Mouse (Mus musculus) intestine, embryonic 15.5 days (tissue): ENCODE results near the gene Fis1. TPM values are rescaled to one million over a fixed set of nuclear protein-coding genes. Genes with fewer than 3 reads are reported as not detected.
"Not testable (repeated sequence)": the region's sequence is repeated elsewhere in the genome, so short reads cannot be mapped to it uniquely, and the experiment has no call there.

Source experiments
- ATAC-seq: fragments of 200-750 bp; cut with Nextera tagmentation; 2 replicates; pipeline ENCODE4 v1.8.0; 2017; ENCODE audit warnings: moderate TSS enrichment, moderate library complexity
- H3K27ac ChIP-seq: fragments of 300-500 bp; sonication (generic); 2 replicates; pipeline ENCODE4 v1.5.1; 2015; ENCODE audit warnings: mild to moderate bottlenecking, inconsistent platforms
- H3K27me3 ChIP-seq: fragments of 300-500 bp; sonication (generic); replicated peaks from 2 replicates; pipeline ENCODE4 v1.6.1; 2015; ENCODE audit warnings: inconsistent platforms
- H3K36me3 ChIP-seq: fragments of 300-500 bp; sonication (generic); 2 replicates; pipeline ENCODE4 v1.6.1; 2015; ENCODE audit warnings: inconsistent platforms
- H3K4me1 ChIP-seq: fragments of 300-500 bp; sonication (generic); replicated peaks from 2 replicates; pipeline ENCODE4 v1.6.1; 2015; ENCODE audit warnings: inconsistent platforms
- H3K4me2 ChIP-seq: fragments of 300-500 bp; sonication (generic); replicated peaks from 2 replicates; pipeline ENCODE4 v1.6.1; 2015; ENCODE audit warnings: mild to moderate bottlenecking, inconsistent platforms
- H3K4me3 ChIP-seq: fragments of 300-500 bp; sonication (generic); replicated peaks from 2 replicates; pipeline ENCODE4 v1.5.1; 2015; ENCODE audit warnings: inconsistent platforms
- H3K9ac ChIP-seq: fragments of 300-500 bp; sonication (generic); 2 replicates; pipeline ENCODE4 v1.6.1; 2015; ENCODE audit warnings: inconsistent platforms
- H3K9me3 ChIP-seq: fragments of 300-500 bp; sonication (generic); 2 replicates; pipeline ENCODE4 v1.6.1; 2016; ENCODE audit warnings: inconsistent platforms
- WGBS: fragments of 180-500 bp; shearing (Covaris S2); methylation state at CpG from one replicate; pipeline ENCODE4 v1.1.7; 2015; 5-methylcytosine and 5-hydroxymethylcytosine counted together
- polyA plus RNA-seq: library from polyadenylated mRNA; unstranded; fragments of >200 nt; fragmentation: Nextera tagmentation; extraction: Ambion mirVana; gene quantifications from 2 replicates; pipeline ENCODE4 v1.2.1, GENCODE M21; 2015

Gene Fis1
- polyA plus RNA-seq, 1 experiment from 2014 or later, result 258 TPM

GRCm38 (mm10) chr5:136923751-136924478 lies 29.2 kb upstream of the Fis1 start:
- ATAC-seq, result peak; percentile 90

GRCm38 (mm10) chr5:136929073-136929472 lies 24.0 kb upstream of the Fis1 start:
- Histone ChIP-seq H3K27ac (no peak overlapping the region), H3K36me3 (no peaks in the 10 kb centered on the region; the same call in 1 of the 2 replicates), H3K27me3 (no peaks in the 10 kb centered on the region), H3K9ac (no peak overlapping the region), H3K4me1 (peaks cover 8% of the 10 kb centered on the region; the same call in 1 of the 2 replicates), H3K9me3 (no peaks in the 10 kb centered on the region), H3K4me2 (no peak overlapping the region), H3K4me3 (no peak overlapping the region)
- WGBS, result 16% methylated on average over 4 of the region's 4 CpGs
- peak; percentile 84 for ATAC-seq

More at GRCm38 (mm10) chr5:136923751-136924478, 29.2 kb upstream of the Fis1 start:
- 0 out of 2 replicates have a peak overlapping the region, but pooled peaks have one; percentile 5 for H3K4me2 ChIP-seq
- no peaks in the 10 kb centered on the region for H3K27me3 ChIP-seq
- WGBS, result 50% methylated on average over 7 of the region's 7 CpGs
- H3K9me3 ChIP-seq, result no peaks in the 10 kb centered on the region
- H3K4me3 ChIP-seq, result no peak overlapping the region
- H3K4me1 ChIP-seq, result peaks cover 9% of the 10 kb centered on the region; the same call in 1 of the 2 replicates
- no peak overlapping the region for H3K9ac ChIP-seq
- no peaks in the 10 kb centered on the region; the same call in 1 of the 2 replicates for H3K36me3 ChIP-seq
- peak overlapping the region; percentile 49 for H3K27ac ChIP-seq

GRCm38 (mm10) chr5:136931896-136932295 lies 21.2 kb upstream of the Fis1 start:
- Histone ChIP-seq H3K36me3 (no peaks in the 10 kb centered on the region), H3K4me3 (no peak overlapping the region), H3K27ac (no peak overlapping the region), H3K4me1 (0 out of 2 replicates have a peak, but pooled peaks cover 5% of the 10 kb centered on the region), H3K4me2 (no peak overlapping the region), H3K9ac (no peak overlapping the region), H3K9me3 (no peaks in the 10 kb centered on the region), H3K27me3 (no peaks in the 10 kb centered on the region)
- no peak for ATAC-seq
- 85% methylated on average over 14 of the region's 14 CpGs for WGBS

GRCm38 (mm10) chr5:136932956-136933355 lies 20.1 kb upstream of the Fis1 start:
- 80% methylated on average over 5 of the region's 5 CpGs for WGBS
- H3K4me3 ChIP-seq, result no peak overlapping the region
- no peak overlapping the region for H3K9ac ChIP-seq
- 0 out of 2 replicates have a peak, but pooled peaks cover 5% of the 10 kb centered on the region for H3K4me1 ChIP-seq
- no peaks in the 10 kb centered on the region for H3K27me3 ChIP-seq
- H3K4me2 ChIP-seq, result no peak overlapping the region
- no peak overlapping the region for H3K27ac ChIP-seq
- no peaks in the 10 kb centered on the region for H3K9me3 ChIP-seq
- no peaks in the 10 kb centered on the region for H3K36me3 ChIP-seq
- no peak for ATAC-seq

GRCm38 (mm10) chr5:136933930-136934329 lies 19.1 kb upstream of the Fis1 start:
- H3K27me3 ChIP-seq, result no peaks in the 10 kb centered on the region
- no peak overlapping the region for H3K27ac ChIP-seq
- no peaks in the 10 kb centered on the region for H3K9me3 ChIP-seq
- H3K4me3 ChIP-seq, result no peak overlapping the region
- 0 out of 2 replicates have a peak, but pooled peaks cover 5% of the 10 kb centered on the region for H3K4me1 ChIP-seq
- no peak overlapping the region for H3K4me2 ChIP-seq
- H3K9ac ChIP-seq, result no peak overlapping the region
- H3K36me3 ChIP-seq, result no peaks in the 10 kb centered on the region
- no peak for ATAC-seq
- WGBS, result 84% methylated on average over 6 of the region's 6 CpGs

- H3K27ac ChIP-seq, result no peak overlapping the region
- H3K36me3 ChIP-seq, result no peaks in the 10 kb centered on the region
- 68% methylated on average over 7 of the region's 7 CpGs for WGBS
- ATAC-seq, result no peak
- H3K27me3 ChIP-seq, result no peaks in the 10 kb centered on the region
- no peaks in the 10 kb centered on the region for H3K4me1 ChIP-seq
- H3K9me3 ChIP-seq, result no peaks in the 10 kb centered on the region
- no peak overlapping the region for H3K9ac ChIP-seq
- H3K4me3 ChIP-seq, result no peak overlapping the region
- no peak overlapping the region for H3K4me2 ChIP-seq
Observed at GRCm38 (mm10) chr5:136935905-136936695, 17.0 kb upstream of the Fis1 start.

GRCm38 (mm10) chr5:136936750-136937149 lies 16.3 kb upstream of the Fis1 start:
- H3K4me1 ChIP-seq, result no peaks in the 10 kb centered on the region
- no peak for ATAC-seq
- H3K9ac ChIP-seq, result no peak overlapping the region
- no peak overlapping the region for H3K27ac ChIP-seq
- WGBS, result 84% methylated on average over 6 of the region's 6 CpGs
- no peak overlapping the region for H3K4me2 ChIP-seq
- no peaks in the 10 kb centered on the region for H3K27me3 ChIP-seq
- no peak overlapping the region for H3K4me3 ChIP-seq
- no peaks in the 10 kb centered on the region for H3K36me3 ChIP-seq
- H3K9me3 ChIP-seq, result no peaks in the 10 kb centered on the region

GRCm38 (mm10) chr5:136937621-136938020 lies 15.5 kb upstream of the Fis1 start:
- Histone ChIP-seq H3K36me3 (no peaks in the 10 kb centered on the region), H3K9me3 (no peaks in the 10 kb centered on the region), H3K4me1 (no peaks in the 10 kb centered on the region), H3K9ac (no peak overlapping the region), H3K4me3 (no peak overlapping the region), H3K27me3 (no peaks in the 10 kb centered on the region), H3K27ac (no peak overlapping the region), H3K4me2 (no peak overlapping the region)
- 85% methylated on average over 5 of the region's 5 CpGs for WGBS
- ATAC-seq, result no peak

GRCm38 (mm10) chr5:136939284-136939683 lies 13.8 kb upstream of the Fis1 start:
- Histone ChIP-seq H3K27ac (no peak overlapping the region), H3K4me3 (no peak overlapping the region), H3K9me3 (no peaks in the 10 kb centered on the region), H3K36me3 (no peaks in the 10 kb centered on the region), H3K9ac (no peak overlapping the region), H3K4me1 (no peaks in the 10 kb centered on the region), H3K27me3 (no peaks in the 10 kb centered on the region), H3K4me2 (no peak overlapping the region)
- ATAC-seq, result no peak
- 66% methylated on average over 7 of the region's 7 CpGs for WGBS

- not testable (repeated sequence) for H3K27me3 ChIP-seq, H3K4me2 ChIP-seq, H3K27ac ChIP-seq, H3K36me3 ChIP-seq, ATAC-seq, H3K4me1 ChIP-seq, H3K9ac ChIP-seq, H3K9me3 ChIP-seq, H3K4me3 ChIP-seq
- 76% methylated on average over 6 of the region's 6 CpGs for WGBS
Observed at GRCm38 (mm10) chr5:136940029-136940428, 13.0 kb upstream of the Fis1 start.

- 84% methylated on average over 12 of the region's 12 CpGs for WGBS
Observed at GRCm38 (mm10) chr5:136940845-136941560, 12.1 kb upstream of the Fis1 start.

GRCm38 (mm10) chr5:136942781-136943180 lies 10.3 kb upstream of the Fis1 start:
- no peak overlapping the region for H3K27ac ChIP-seq
- no peaks in the 10 kb centered on the region for H3K36me3 ChIP-seq
- H3K27me3 ChIP-seq, result no peaks in the 10 kb centered on the region
- H3K9me3 ChIP-seq, result no peaks in the 10 kb centered on the region
- H3K4me3 ChIP-seq, result no peak overlapping the region
- 68% methylated on average over 3 of the region's 3 CpGs for WGBS
- no peaks in the 10 kb centered on the region for H3K4me1 ChIP-seq
- ATAC-seq, result no peak
- no peak overlapping the region for H3K9ac ChIP-seq
- H3K4me2 ChIP-seq, result no peak overlapping the region

More at GRCm38 (mm10) chr5:136940845-136941560, 12.1 kb upstream of the Fis1 start:
- H3K4me1 ChIP-seq, result no peaks in the 10 kb centered on the region
- ATAC-seq, result no peak
- no peak overlapping the region for H3K27ac ChIP-seq
- H3K27me3 ChIP-seq, result no peaks in the 10 kb centered on the region
- no peak overlapping the region for H3K4me2 ChIP-seq
- no peaks in the 10 kb centered on the region for H3K9me3 ChIP-seq
- no peak overlapping the region for H3K9ac ChIP-seq
- H3K36me3 ChIP-seq, result no peaks in the 10 kb centered on the region
- no peak overlapping the region for H3K4me3 ChIP-seq
